In the genomic region with DNA sequence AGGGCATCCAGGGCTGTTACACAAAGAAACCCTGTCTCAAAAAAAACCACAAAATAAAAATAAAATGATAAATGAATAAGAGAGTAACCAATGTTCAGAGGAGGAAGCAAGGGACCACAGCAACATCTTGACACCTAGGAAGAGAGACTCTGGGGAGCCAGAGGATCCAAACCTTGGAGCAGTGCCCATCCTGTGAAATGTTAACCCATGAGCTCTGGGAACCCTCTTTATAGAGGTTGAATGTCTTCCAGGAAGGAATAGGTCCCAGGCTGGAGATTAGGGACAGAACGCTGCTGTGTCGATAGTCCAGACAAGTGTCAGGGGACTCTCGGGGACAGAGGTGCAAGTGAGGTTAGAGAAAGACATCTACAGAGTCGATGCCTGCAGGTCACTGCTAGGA, we compare ENCODE assay signal across 13 mouse cellular contexts. TPM values are rescaled to one million over a fixed set of nuclear protein-coding genes. Genes with fewer than 3 reads are reported as not detected.
DNase-seq lines count a peak whose midpoint lies in the region; ATAC-seq lines count a peak whose summit lies in the region.
"Had no signal": no experiment of that assay in that cellular context is flagged by ENCODE, and none has a peak within 500 bp of the region (broad histone marks: within the 10 kb centered on the region; RNA-seq: fewer than 3 reads in every experiment).

No protein-coding gene starts in this region.

- no peak for ATAC-seq in hindbrain, embryonic 12.5 days (ENCODE audit: low FRiP score)
- ATAC-seq in hindbrain, embryonic 16.5 days: no peak
- ATAC-seq in limb, embryonic 12.5 days (ENCODE audit: insufficient number of reproducible peaks, insufficient read depth, low FRiP score, low TSS enrichment, low read depth): no peak
- no peak for ATAC-seq in forebrain, embryonic 12.5 days (ENCODE audit: low FRiP score)

- no peak overlapping the region for H3K4me2 ChIP-seq in hindbrain, embryonic 12.5 days (replicated peaks)
- no peak overlapping the region for H3K4me2 ChIP-seq in hindbrain, embryonic 16.5 days (ENCODE audit: low read length)
- H3K4me2 ChIP-seq in limb, embryonic 12.5 days: no peak overlapping the region
- no peak overlapping the region for H3K4me2 ChIP-seq in forebrain, embryonic 12.5 days
- H3K4me2 ChIP-seq: embryonic facial prominence, embryonic 12.5 days had no signal

- no peak for DNase-seq in limb, embryonic 10.5 days (ENCODE audit: low spot score)
- peak; percentile 66 to 78 for DNase-seq in kidney, postnatal 36 days
- DNase-seq in lung, postnatal 36 days: no peak
- DNase-seq in left cerebral cortex, postnatal 25 days (ENCODE audit: low spot score in 2 of 2): no peak
- DNase-seq: cerebellum, postnatal 36 days; gastrocnemius, postnatal 10 days; lung, adult 2 months had no signal

- H3K36me3 ChIP-seq in hindbrain, embryonic 12.5 days: no peaks in the 10 kb centered on the region
- no peaks in the 10 kb centered on the region for H3K36me3 ChIP-seq in hindbrain, embryonic 16.5 days (ENCODE audit: control insufficient read depth, insufficient read depth, low read length)
- peaks cover 12% of the 10 kb centered on the region; the same call in 1 of the 2 replicates for H3K36me3 ChIP-seq in limb, embryonic 12.5 days
- H3K36me3 ChIP-seq in limb, embryonic 10.5 days: peaks cover 4% of the 10 kb centered on the region; the same call in 1 of the 2 replicates
- no peaks in the 10 kb centered on the region; the same call in 1 of the 2 replicates for H3K36me3 ChIP-seq in forebrain, embryonic 12.5 days (replicated peaks)

- no peak overlapping the region for H3K4me3 ChIP-seq in hindbrain, embryonic 12.5 days
- H3K4me3 ChIP-seq in hindbrain, embryonic 16.5 days (ENCODE audit: low read length): no peak overlapping the region
- no peak overlapping the region for H3K4me3 ChIP-seq in limb, embryonic 12.5 days (replicated peaks)
- no peak overlapping the region for H3K4me3 ChIP-seq in limb, embryonic 10.5 days
- no peak overlapping the region for H3K4me3 ChIP-seq in forebrain, embryonic 12.5 days (replicated peaks)
- H3K4me3 ChIP-seq: embryonic facial prominence, embryonic 12.5 days; myocyte had no signal

- intact Hi-C loops in left cerebral cortex, postnatal 25 days (cut with DNase I): loop anchor here (5.0 kb wide), 1 partner anchor 53 kb away; no protein-coding TSS in a partner anchor

- WGBS in hindbrain, embryonic 12.5 days: 76% methylated on average over 4 of the region's 4 CpGs
- WGBS in hindbrain, embryonic 16.5 days: 72% methylated on average over 4 of the region's 4 CpGs
- 90% methylated on average over 4 of the region's 4 CpGs for WGBS in limb, embryonic 12.5 days
- WGBS in limb, embryonic 10.5 days: 92% methylated on average over 4 of the region's 4 CpGs
- 85% methylated on average over 4 of the region's 4 CpGs for WGBS in forebrain, embryonic 12.5 days

- H3K27me3 ChIP-seq in hindbrain, embryonic 12.5 days: no peaks in the 10 kb centered on the region
- H3K27me3 ChIP-seq in hindbrain, embryonic 16.5 days (replicated peaks; ENCODE audit: control insufficient read depth, insufficient read depth, low read length): no peaks in the 10 kb centered on the region
- H3K27me3 ChIP-seq in limb, embryonic 12.5 days: no peaks in the 10 kb centered on the region
- no peaks in the 10 kb centered on the region for H3K27me3 ChIP-seq in limb, embryonic 10.5 days (ENCODE audit: low read depth, poor library complexity, severe bottlenecking)
- H3K27me3 ChIP-seq in forebrain, embryonic 12.5 days: no peaks in the 10 kb centered on the region
- H3K27me3 ChIP-seq: embryonic facial prominence, embryonic 12.5 days had no signal

- peaks cover 42% of the 10 kb centered on the region for H3K4me1 ChIP-seq in hindbrain, embryonic 12.5 days
- peaks cover 30% of the 10 kb centered on the region for H3K4me1 ChIP-seq in hindbrain, embryonic 16.5 days (ENCODE audit: control insufficient read depth, insufficient read depth, low read depth, low read length)
- H3K4me1 ChIP-seq in limb, embryonic 12.5 days (replicated peaks): peaks cover 19% of the 10 kb centered on the region
- H3K4me1 ChIP-seq in limb, embryonic 10.5 days: peaks cover 22% of the 10 kb centered on the region
- H3K4me1 ChIP-seq in forebrain, embryonic 12.5 days: peaks cover 42% of the 10 kb centered on the region

- no peak overlapping the region; the same call in 1 of the 2 replicates for H3K9ac ChIP-seq in hindbrain, embryonic 12.5 days
- H3K9ac ChIP-seq in hindbrain, embryonic 16.5 days (ENCODE audit: low read depth, low read length): no peak overlapping the region
- 0 out of 2 replicates have a peak overlapping the region, but pooled peaks have one; percentile 0 for H3K9ac ChIP-seq in limb, embryonic 12.5 days (replicated peaks)
- no peak overlapping the region for H3K9ac ChIP-seq in forebrain, embryonic 12.5 days
- H3K9ac ChIP-seq: embryonic facial prominence, embryonic 12.5 days had no signal

- H3K9me3 ChIP-seq in hindbrain, embryonic 12.5 days (replicated peaks): no peaks in the 10 kb centered on the region
- no peaks in the 10 kb centered on the region for H3K9me3 ChIP-seq in hindbrain, embryonic 16.5 days (ENCODE audit: control insufficient read depth, low read length)
- no peaks in the 10 kb centered on the region for H3K9me3 ChIP-seq in limb, embryonic 12.5 days
- H3K9me3 ChIP-seq in limb, embryonic 10.5 days (replicated peaks): no peaks in the 10 kb centered on the region
- H3K9me3 ChIP-seq in forebrain, embryonic 12.5 days: no peaks in the 10 kb centered on the region
- H3K9me3 ChIP-seq: embryonic facial prominence, embryonic 12.5 days had no signal

- peak overlapping the region; percentile 64; the same call in 1 of the 2 replicates for H3K27ac ChIP-seq in hindbrain, embryonic 12.5 days
- H3K27ac ChIP-seq in hindbrain, embryonic 16.5 days (ENCODE audit: low read depth, low read length): no peak overlapping the region
- H3K27ac ChIP-seq in limb, embryonic 12.5 days: no peak overlapping the region
- no peak overlapping the region for H3K27ac ChIP-seq in limb, embryonic 10.5 days
- H3K27ac ChIP-seq in forebrain, embryonic 12.5 days: peak overlapping the region; percentile 51
- H3K27ac ChIP-seq: embryonic facial prominence, embryonic 12.5 days had no signal

RNA-seq across cellular contexts. Expression of gene Zer1, which starts 4.1 kb away (rescaled TPM):
- 11.8 and 12.6 TPM in 2 replicates for polyA plus RNA-seq in hindbrain, embryonic 12.5 days (2016; fragmentation: Nextera tagmentation; extraction: Ambion mirVana)
- 10.4 and 11.3 TPM in 2 replicates for polyA plus RNA-seq in hindbrain, embryonic 16.5 days (2015; fragmentation: Nextera tagmentation; extraction: Ambion mirVana)
- polyA plus RNA-seq in limb, embryonic 12.5 days (2016; fragmentation: Nextera tagmentation; extraction: Ambion mirVana): 11.8 and 12.0 TPM in 2 replicates
- 6.5 and 9.3 TPM in 2 replicates for polyA plus RNA-seq in limb, embryonic 10.5 days (2016; fragmentation: Nextera tagmentation; extraction: Ambion mirVana)
- 9.2 and 9.5 TPM in 2 replicates for polyA plus RNA-seq in forebrain, embryonic 12.5 days (2016; fragmentation: Nextera tagmentation; extraction: Ambion mirVana)
- total RNA-seq in left cerebral cortex, postnatal 25 days (2021): 100 to 1,000 TPM; 152 TPM

RNA-seq across cellular contexts. Expression of gene Tbc1d13, which starts 13.3 kb away (rescaled TPM):
- 10.3 and 10.6 TPM in 2 replicates for polyA plus RNA-seq in hindbrain, embryonic 12.5 days (2016; fragmentation: Nextera tagmentation; extraction: Ambion mirVana)
- 8.8 and 10.0 TPM in 2 replicates for polyA plus RNA-seq in hindbrain, embryonic 16.5 days (2015; fragmentation: Nextera tagmentation; extraction: Ambion mirVana)
- 11.3 and 13.1 TPM in 2 replicates for polyA plus RNA-seq in limb, embryonic 12.5 days (2016; fragmentation: Nextera tagmentation; extraction: Ambion mirVana)
- polyA plus RNA-seq in limb, embryonic 10.5 days (2016; fragmentation: Nextera tagmentation; extraction: Ambion mirVana): 6.8 and 8.1 TPM in 2 replicates
- 8.3 and 14.0 TPM in 2 replicates for polyA plus RNA-seq in forebrain, embryonic 12.5 days (2016; fragmentation: Nextera tagmentation; extraction: Ambion mirVana)
- 10 to 100 TPM; 51.3 to 58.4 TPM for total RNA-seq in left cerebral cortex, postnatal 25 days (2021)

RNA-seq across cellular contexts. Expression of gene Zdhhc12, which starts 26.8 kb away (rescaled TPM):
- 23.7 and 25.5 TPM in 2 replicates for polyA plus RNA-seq in hindbrain, embryonic 12.5 days (2016; fragmentation: Nextera tagmentation; extraction: Ambion mirVana)
- polyA plus RNA-seq in hindbrain, embryonic 16.5 days (2015; fragmentation: Nextera tagmentation; extraction: Ambion mirVana): 31.3 and 32.2 TPM in 2 replicates
- 26.0 and 28.2 TPM in 2 replicates for polyA plus RNA-seq in limb, embryonic 12.5 days (2016; fragmentation: Nextera tagmentation; extraction: Ambion mirVana)
- polyA plus RNA-seq in limb, embryonic 10.5 days (2016; fragmentation: Nextera tagmentation; extraction: Ambion mirVana): 35.6 and 37.2 TPM in 2 replicates
- 22.9 TPM in 2 replicates for polyA plus RNA-seq in forebrain, embryonic 12.5 days (2016; fragmentation: Nextera tagmentation; extraction: Ambion mirVana)
- 1 to 10 TPM; 8.5 to 8.8 TPM for total RNA-seq in left cerebral cortex, postnatal 25 days (2021)

RNA-seq across cellular contexts. Expression of gene Pkn3, which starts 42.8 kb away (rescaled TPM):
- 7.0 and 7.2 TPM in 2 replicates for polyA plus RNA-seq in hindbrain, embryonic 12.5 days (2016; fragmentation: Nextera tagmentation; extraction: Ambion mirVana)
- 1.6 and 2.1 TPM in 2 replicates for polyA plus RNA-seq in hindbrain, embryonic 16.5 days (2015; fragmentation: Nextera tagmentation; extraction: Ambion mirVana)
- polyA plus RNA-seq in limb, embryonic 12.5 days (2016; fragmentation: Nextera tagmentation; extraction: Ambion mirVana): 12.3 and 14.1 TPM in 2 replicates
- polyA plus RNA-seq in limb, embryonic 10.5 days (2016; fragmentation: Nextera tagmentation; extraction: Ambion mirVana): 13.5 and 14.7 TPM in 2 replicates
- polyA plus RNA-seq in forebrain, embryonic 12.5 days (2016; fragmentation: Nextera tagmentation; extraction: Ambion mirVana): 10.3 TPM in 2 replicates
- 1 to 10 TPM; 1.6 to 2.4 TPM for total RNA-seq in left cerebral cortex, postnatal 25 days (2021)

RNA-seq across cellular contexts. Expression of gene Endog, which starts 51.0 kb away (rescaled TPM):
- polyA plus RNA-seq in hindbrain, embryonic 12.5 days (2016; fragmentation: Nextera tagmentation; extraction: Ambion mirVana): 15.7 and 16.2 TPM in 2 replicates
- polyA plus RNA-seq in hindbrain, embryonic 16.5 days (2015; fragmentation: Nextera tagmentation; extraction: Ambion mirVana): 24.0 and 29.2 TPM in 2 replicates
- 17.9 and 18.4 TPM in 2 replicates for polyA plus RNA-seq in limb, embryonic 12.5 days (2016; fragmentation: Nextera tagmentation; extraction: Ambion mirVana)
- polyA plus RNA-seq in limb, embryonic 10.5 days (2016; fragmentation: Nextera tagmentation; extraction: Ambion mirVana): 15.2 and 19.5 TPM in 2 replicates
- polyA plus RNA-seq in forebrain, embryonic 12.5 days (2016; fragmentation: Nextera tagmentation; extraction: Ambion mirVana): 9.7 and 13.4 TPM in 2 replicates
- 10 to 100 TPM; 20.4 to 21.8 TPM for total RNA-seq in left cerebral cortex, postnatal 25 days (2021)

Comparison
In these comparisons a context has a peak if more than half of its experiments do, and no peak if none do; other contexts are left out.
1. H3K27ac ChIP-seq: peak in hindbrain, embryonic 12.5 days (single experiment) and forebrain, embryonic 12.5 days (single experiment); none in hindbrain, embryonic 16.5 days (single experiment), limb, embryonic 12.5 days (single experiment) and limb, embryonic 10.5 days (single experiment).
2. DNase-seq: peak in kidney, postnatal 36 days (2 of 2); none in limb, embryonic 10.5 days (single experiment), lung, postnatal 36 days (single experiment) and left cerebral cortex, postnatal 25 days (0 of 2).